Mouse (Mus musculus): ENCODE measurements around the gene Cnih1. TPM values are rescaled to one million over a fixed set of nuclear protein-coding genes. Genes with fewer than 3 reads are reported as not detected.
A peak's percentile ranks its signal among the peaks of the same experiment; 100 is the strongest.

The Cnih1 gene
- polyA plus RNA-seq, 1 experiment from 2014 or later = 174 TPM

GRCm38 (mm10) chr14:46816916-46817622 is 28.9 kb upstream of the Cnih1 start:
- WGBS = 96% methylated on average over 8 of the region's 8 CpGs
- Histone ChIP-seq H3K9ac (no peak overlapping the region), H3K27me3 (no peaks in the 10 kb centered on the region), H3K27ac (no peak overlapping the region), H3K9me3 (replicated peaks) (no peaks in the 10 kb centered on the region), H3K36me3 (peaks cover 28% of the 10 kb centered on the region), H3K4me2 (replicated peaks) (no peak overlapping the region), H3K4me1 (peaks cover 14% of the 10 kb centered on the region), H3K4me3 (no peak overlapping the region)
- ATAC-seq (ENCODE audit: low FRiP score) = no peak

- no peak overlapping the region for H3K4me2 ChIP-seq (replicated peaks)
- no peaks in the 10 kb centered on the region for H3K9me3 ChIP-seq (replicated peaks)
- 87% methylated on average over 6 of the region's 6 CpGs for WGBS
- no peak overlapping the region for H3K9ac ChIP-seq
- no peak for ATAC-seq (ENCODE audit: low FRiP score)
- peaks cover 38% of the 10 kb centered on the region for H3K36me3 ChIP-seq
- no peaks in the 10 kb centered on the region for H3K27me3 ChIP-seq
- no peak overlapping the region for H3K4me3 ChIP-seq
- no peak overlapping the region for H3K27ac ChIP-seq
- H3K4me1 ChIP-seq = peaks cover 7% of the 10 kb centered on the region
Observed at GRCm38 (mm10) chr14:46815640-46816039, 27.4 kb upstream of the Cnih1 start.

- Histone ChIP-seq H3K27me3 (no peaks in the 10 kb centered on the region), H3K4me2 (replicated peaks) (no peak overlapping the region), H3K9ac (no peak overlapping the region), H3K4me3 (no peak overlapping the region), H3K27ac (no peak overlapping the region), H3K36me3 (peaks cover 31% of the 10 kb centered on the region), H3K4me1 (no peaks in the 10 kb centered on the region), H3K9me3 (replicated peaks) (no peaks in the 10 kb centered on the region)
- ATAC-seq (ENCODE audit: low FRiP score) = no peak
- whole genome bisulfite sequencing = 81% methylated on average over 3 of the region's 3 CpGs
Observed at GRCm38 (mm10) chr14:46807927-46808326, 19.7 kb upstream of the Cnih1 start.

- H3K9me3 ChIP-seq (replicated peaks) = no peaks in the 10 kb centered on the region
- no peak overlapping the region for H3K9ac ChIP-seq
- ATAC-seq (ENCODE audit: low FRiP score) = no peak
- H3K27me3 ChIP-seq = no peaks in the 10 kb centered on the region
- H3K4me3 ChIP-seq = no peak overlapping the region
- peaks cover 17% of the 10 kb centered on the region for H3K36me3 ChIP-seq
- H3K27ac ChIP-seq = no peak overlapping the region
- H3K4me1 ChIP-seq = no peaks in the 10 kb centered on the region
- H3K4me2 ChIP-seq (replicated peaks) = no peak overlapping the region
- 88% methylated on average over 5 of the region's 5 CpGs for WGBS
Observed at GRCm38 (mm10) chr14:46806186-46806585, 18.0 kb upstream of the Cnih1 start.

GRCm38 (mm10) chr14:46803791-46804190 is 15.6 kb upstream of the Cnih1 start:
- no peaks in the 10 kb centered on the region for H3K27me3 ChIP-seq
- ATAC-seq (ENCODE audit: low FRiP score) = no peak
- H3K9me3 ChIP-seq (replicated peaks) = no peaks in the 10 kb centered on the region
- H3K4me3 ChIP-seq = no peak overlapping the region
- H3K9ac ChIP-seq = no peak overlapping the region
- no peaks in the 10 kb centered on the region for H3K4me1 ChIP-seq
- H3K36me3 ChIP-seq = no peaks in the 10 kb centered on the region
- H3K27ac ChIP-seq = no peak overlapping the region
- 100% methylated on average over 1 of the region's 1 CpGs for WGBS
- H3K4me2 ChIP-seq (replicated peaks) = no peak overlapping the region

GRCm38 (mm10) chr14:46803259-46803658 is 15.0 kb upstream of the Cnih1 start:
- Histone ChIP-seq H3K27me3 (no peaks in the 10 kb centered on the region), H3K36me3 (no peaks in the 10 kb centered on the region), H3K9ac (no peak overlapping the region), H3K4me2 (replicated peaks) (no peak overlapping the region), H3K4me1 (no peaks in the 10 kb centered on the region), H3K9me3 (replicated peaks) (no peaks in the 10 kb centered on the region), H3K4me3 (no peak overlapping the region), H3K27ac (no peak overlapping the region)
- WGBS = 92% methylated on average over 4 of the region's 4 CpGs
- no peak for ATAC-seq (ENCODE audit: low FRiP score)

- H3K36me3 ChIP-seq = no peaks in the 10 kb centered on the region
- WGBS = 91% methylated on average over 3 of the region's 3 CpGs
- H3K27ac ChIP-seq = no peak overlapping the region
- H3K4me3 ChIP-seq = no peak overlapping the region
- no peak overlapping the region for H3K4me2 ChIP-seq (replicated peaks)
- no peaks in the 10 kb centered on the region for H3K4me1 ChIP-seq
- H3K27me3 ChIP-seq = no peaks in the 10 kb centered on the region
- no peak overlapping the region for H3K9ac ChIP-seq
- no peak for ATAC-seq (ENCODE audit: low FRiP score)
- H3K9me3 ChIP-seq (replicated peaks) = no peaks in the 10 kb centered on the region
Observed at GRCm38 (mm10) chr14:46800684-46801345, 12.6 kb upstream of the Cnih1 start.

- no peak overlapping the region for H3K27ac ChIP-seq
- ATAC-seq (ENCODE audit: low FRiP score) = no peak
- H3K9me3 ChIP-seq (replicated peaks) = no peaks in the 10 kb centered on the region
- H3K4me3 ChIP-seq = no peak overlapping the region
- no peak overlapping the region for H3K9ac ChIP-seq
- H3K4me1 ChIP-seq = no peaks in the 10 kb centered on the region
- WGBS = 96% methylated on average over 5 of the region's 5 CpGs
- H3K36me3 ChIP-seq = no peaks in the 10 kb centered on the region
- H3K27me3 ChIP-seq = no peaks in the 10 kb centered on the region
- no peak overlapping the region for H3K4me2 ChIP-seq (replicated peaks)
Observed at GRCm38 (mm10) chr14:46794157-46794556, 5.9 kb upstream of the Cnih1 start.

- no peaks in the 10 kb centered on the region for H3K27me3 ChIP-seq
- no peak overlapping the region for H3K9ac ChIP-seq
- H3K4me2 ChIP-seq (replicated peaks) = no peak overlapping the region
- no peak overlapping the region for H3K27ac ChIP-seq
- H3K9me3 ChIP-seq (replicated peaks) = no peaks in the 10 kb centered on the region
- H3K4me1 ChIP-seq = peaks cover 11% of the 10 kb centered on the region
- WGBS = 94% methylated on average over 6 of the region's 6 CpGs
- no peaks in the 10 kb centered on the region for H3K36me3 ChIP-seq
- H3K4me3 ChIP-seq = no peak overlapping the region
- no peak for ATAC-seq (ENCODE audit: low FRiP score)
Observed at GRCm38 (mm10) chr14:46790723-46791122, 2.5 kb upstream of the Cnih1 start.

- Histone ChIP-seq H3K4me3 (no peak overlapping the region), H3K4me2 (replicated peaks) (no peak overlapping the region), H3K27me3 (no peaks in the 10 kb centered on the region), H3K9me3 (replicated peaks) (no peaks in the 10 kb centered on the region), H3K27ac (no peak overlapping the region), H3K36me3 (no peaks in the 10 kb centered on the region), H3K4me1 (peaks cover 12% of the 10 kb centered on the region), H3K9ac (no peak overlapping the region)
- 70% methylated on average over 4 of the region's 4 CpGs for whole genome bisulfite sequencing
- ATAC-seq (ENCODE audit: low FRiP score) = no peak
Observed at GRCm38 (mm10) chr14:46790303-46790702, 2.1 kb upstream of the Cnih1 start.

GRCm38 (mm10) chr14:46788505-46788901 is 292 bp upstream of the Cnih1 start:
- Histone ChIP-seq H3K27me3 (no peaks in the 10 kb centered on the region), H3K4me3 (peak overlapping the region; percentile 94; the same call in 1 of the 2 replicates), H3K4me2 (replicated peaks) (peak overlapping the region; percentile 80), H3K4me1 (peaks cover 13% of the 10 kb centered on the region), H3K36me3 (0 out of 2 replicates have a peak, but pooled peaks cover 3% of the 10 kb centered on the region), H3K9ac (no peak overlapping the region), H3K27ac (peak overlapping the region; percentile 99; the same call in 1 of the 2 replicates), H3K9me3 (replicated peaks) (no peaks in the 10 kb centered on the region)
- WGBS = 30% methylated on average over 8 of the region's 8 CpGs
- ATAC-seq (ENCODE audit: low FRiP score) = peak; percentile 28; the same call in 1 of the 2 replicates

GRCm38 (mm10) chr14:46787454-46787786 is 791 bp downstream of the Cnih1 start:
- no peaks in the 10 kb centered on the region for H3K27me3 ChIP-seq
- ATAC-seq (ENCODE audit: low FRiP score) = no peak
- H3K36me3 ChIP-seq = peaks cover 12% of the 10 kb centered on the region
- H3K9me3 ChIP-seq (replicated peaks) = no peaks in the 10 kb centered on the region
- WGBS = under 1% methylated on average over 11 of the region's 11 CpGs
- peak overlapping the region; percentile 95 for H3K9ac ChIP-seq
- H3K4me1 ChIP-seq = peaks cover 13% of the 10 kb centered on the region
- peak overlapping the region; percentile 99 for H3K27ac ChIP-seq
- H3K4me2 ChIP-seq (replicated peaks) = peak overlapping the region; percentile 80
- peak overlapping the region; percentile 94 for H3K4me3 ChIP-seq

GRCm38 (mm10) chr14:46785247-46785646 is 3.0 kb downstream of the Cnih1 start:
- Histone ChIP-seq H3K36me3 (peaks cover 24% of the 10 kb centered on the region), H3K4me1 (peaks cover 13% of the 10 kb centered on the region), H3K4me3 (no peak overlapping the region), H3K9me3 (replicated peaks) (no peaks in the 10 kb centered on the region), H3K4me2 (replicated peaks) (no peak overlapping the region), H3K27me3 (no peaks in the 10 kb centered on the region), H3K27ac (no peak overlapping the region), H3K9ac (no peak overlapping the region)
- ATAC-seq (ENCODE audit: low FRiP score) = no peak
- WGBS = 87% methylated on average over 5 of the region's 5 CpGs

Data from hindbrain, embryonic 12.5 days (tissue).